Mouse (Mus musculus) embryonic facial prominence, embryonic 13.5 days (tissue): ENCODE data around the gene Cog5. TPM values are rescaled to one million over a fixed set of nuclear protein-coding genes. Genes with fewer than 3 reads are reported as not detected.

Source experiments
- ATAC-seq: fragments of 200-750 bp; cut with Nextera tagmentation; 2 replicates; pipeline ENCODE4 v1.8.0; 2017; ENCODE audit warnings: low read depth; ENCODE audit not compliant: insufficient number of reproducible peaks, insufficient read depth, low FRiP score, low TSS enrichment
- H3K27ac ChIP-seq: fragments of 300-500 bp; sonication (generic); 2 replicates; pipeline ENCODE4 v1.5.1; 2015; ENCODE audit warnings: moderate library complexity, mild to moderate bottlenecking, inconsistent platforms
- H3K27me3 ChIP-seq: fragments of 300-500 bp; sonication (generic); 2 replicates; pipeline ENCODE4 v1.6.1; 2015; ENCODE audit warnings: mild to moderate bottlenecking, inconsistent platforms
- H3K36me3 ChIP-seq: fragments of 300-500 bp; sonication (generic); 2 replicates; pipeline ENCODE4 v1.6.1; 2015; ENCODE audit warnings: mild to moderate bottlenecking, inconsistent platforms
- H3K4me1 ChIP-seq: fragments of 300-500 bp; sonication (generic); 2 replicates; pipeline ENCODE4 v1.6.1; 2015; ENCODE audit warnings: inconsistent platforms
- H3K4me2 ChIP-seq: fragments of 300-500 bp; sonication (generic); 2 replicates; pipeline ENCODE4 v1.6.1; 2015; ENCODE audit warnings: moderate library complexity, mild to moderate bottlenecking, inconsistent platforms
- H3K4me3 ChIP-seq: fragments of 300-500 bp; sonication (generic); 2 replicates; pipeline ENCODE4 v1.5.1; 2015; ENCODE audit warnings: mild to moderate bottlenecking, inconsistent platforms
- H3K9ac ChIP-seq: fragments of 300-500 bp; sonication (generic); 2 replicates; pipeline ENCODE4 v1.6.1; 2015; ENCODE audit warnings: mild to moderate bottlenecking, inconsistent platforms
- H3K9me3 ChIP-seq: fragments of 300-500 bp; sonication (generic); 2 replicates; pipeline ENCODE4 v1.6.1; 2016; ENCODE audit warnings: inconsistent platforms
- WGBS: fragments of 180-500 bp; shearing (Covaris S2); methylation state at CpG from one replicate; pipeline ENCODE4 v1.1.7; 2015; ENCODE audit warnings: mixed read lengths; 5-methylcytosine and 5-hydroxymethylcytosine counted together
- polyA plus RNA-seq: library from polyadenylated mRNA; unstranded; fragments of >200 nt; fragmentation: Nextera tagmentation; extraction: Ambion mirVana; gene quantifications from 2 replicates; pipeline ENCODE4 v1.2.1, GENCODE M21; 2015

Gene Cog5
- polyA plus RNA-seq, 1 experiment from 2014 or later = 38.7 TPM

- WGBS = 64% methylated on average over 13 of the region's 13 CpGs
- Histone ChIP-seq H3K9ac (no peak overlapping the region), H3K36me3 (peaks cover 7% of the 10 kb centered on the region), H3K27me3 (no peaks in the 10 kb centered on the region), H3K4me3 (no peak overlapping the region), H3K27ac (no peak overlapping the region), H3K4me2 (no peak overlapping the region), H3K9me3 (no peaks in the 10 kb centered on the region), H3K4me1 (0 out of 2 replicates have a peak, but pooled peaks cover 4% of the 10 kb centered on the region)
- ATAC-seq = no peak
Measured at GRCm38 (mm10) chr12:31973473-31974172, 319.0 kb downstream of the Cog5 start.

GRCm38 (mm10) chr12:31976544-31976943 lies 321.9 kb downstream of the Cog5 start:
- Histone ChIP-seq H3K9me3 (no peaks in the 10 kb centered on the region), H3K27ac (no peak overlapping the region), H3K9ac (no peak overlapping the region), H3K36me3 (peaks cover 2% of the 10 kb centered on the region; the same call in 1 of the 2 replicates), H3K4me3 (no peak overlapping the region), H3K4me1 (0 out of 2 replicates have a peak, but pooled peaks cover 4% of the 10 kb centered on the region), H3K4me2 (no peak overlapping the region), H3K27me3 (no peaks in the 10 kb centered on the region)
- WGBS = 35% methylated on average over 7 of the region's 7 CpGs
- ATAC-seq = no peak

GRCm38 (mm10) chr12:31977613-31978195 lies 323.0 kb downstream of the Cog5 start:
- no peak for ATAC-seq
- Histone ChIP-seq H3K9ac (no peak overlapping the region), H3K36me3 (no peaks in the 10 kb centered on the region; the same call in 1 of the 2 replicates), H3K4me2 (no peak overlapping the region; the same call in 1 of the 2 replicates), H3K9me3 (no peaks in the 10 kb centered on the region), H3K4me3 (no peak overlapping the region), H3K27ac (no peak overlapping the region), H3K4me1 (0 out of 2 replicates have a peak, but pooled peaks cover 4% of the 10 kb centered on the region), H3K27me3 (no peaks in the 10 kb centered on the region)
- 69% methylated on average over 12 of the region's 12 CpGs for WGBS

DNA sequence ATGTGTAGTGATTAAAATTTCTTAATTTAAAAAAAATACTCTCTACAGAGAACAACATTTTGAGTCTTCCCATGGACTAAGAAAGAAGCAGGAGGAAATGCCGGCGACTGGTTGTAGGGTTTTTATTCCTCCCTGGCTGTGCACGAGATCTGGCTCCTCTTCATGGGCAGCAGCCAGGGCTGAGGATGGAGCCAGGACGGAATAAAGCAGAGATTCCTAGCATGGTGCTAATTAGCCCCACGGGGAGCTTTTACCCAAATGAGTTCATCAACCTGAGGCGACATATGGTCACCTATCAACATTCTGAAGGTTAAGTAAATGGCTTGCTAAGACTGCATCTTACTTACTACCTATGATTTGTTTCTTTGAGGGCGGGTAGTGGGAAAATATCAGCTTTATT lies 328.6 kb downstream of the Cog5 start:
- no peak for ATAC-seq
- Histone ChIP-seq H3K4me3 (no peak overlapping the region), H3K9me3 (no peaks in the 10 kb centered on the region), H3K27ac (no peak overlapping the region), H3K4me1 (peaks cover 4% of the 10 kb centered on the region; the same call in 1 of the 2 replicates), H3K4me2 (no peak overlapping the region), H3K9ac (no peak overlapping the region), H3K36me3 (no peaks in the 10 kb centered on the region), H3K27me3 (no peaks in the 10 kb centered on the region)
- WGBS = 72% methylated on average over 7 of the region's 7 CpGs

DNA sequence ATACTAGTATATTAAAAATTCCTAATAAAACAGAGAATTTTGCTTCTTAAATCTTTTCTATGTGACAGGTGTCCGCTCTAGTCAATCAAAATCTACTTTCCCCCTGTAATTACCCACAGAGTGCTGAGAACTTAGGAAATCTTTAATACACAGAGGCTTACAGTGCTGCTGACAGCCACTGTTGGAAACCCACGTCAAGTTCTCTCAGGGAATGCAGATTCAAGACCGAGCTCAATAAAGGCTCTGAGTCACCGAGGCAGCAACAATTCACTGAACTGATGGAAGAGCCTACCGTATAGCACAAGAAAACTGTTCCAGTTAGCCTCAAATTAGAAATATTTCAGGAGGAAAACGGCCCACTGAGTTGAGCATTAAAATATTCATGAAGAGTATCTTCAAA lies 329.1 kb downstream of the Cog5 start:
- ATAC-seq = no peak
- Histone ChIP-seq H3K27me3 (no peaks in the 10 kb centered on the region), H3K9me3 (no peaks in the 10 kb centered on the region), H3K4me2 (no peak overlapping the region), H3K27ac (no peak overlapping the region), H3K36me3 (no peaks in the 10 kb centered on the region), H3K9ac (no peak overlapping the region), H3K4me1 (peaks cover 4% of the 10 kb centered on the region; the same call in 1 of the 2 replicates), H3K4me3 (no peak overlapping the region)
- WGBS = 58% methylated on average over 6 of the region's 6 CpGs

- Histone ChIP-seq H3K4me3 (no peak overlapping the region), H3K27me3 (no peaks in the 10 kb centered on the region), H3K9me3 (no peaks in the 10 kb centered on the region), H3K9ac (no peak overlapping the region), H3K27ac (no peak overlapping the region), H3K36me3 (no peaks in the 10 kb centered on the region), H3K4me1 (peaks cover 4% of the 10 kb centered on the region; the same call in 1 of the 2 replicates), H3K4me2 (no peak overlapping the region)
- WGBS = 57% methylated on average over 2 of the region's 2 CpGs
- no peak for ATAC-seq
Measured at GRCm38 (mm10) chr12:31984206-31984605, 329.5 kb downstream of the Cog5 start.

DNA sequence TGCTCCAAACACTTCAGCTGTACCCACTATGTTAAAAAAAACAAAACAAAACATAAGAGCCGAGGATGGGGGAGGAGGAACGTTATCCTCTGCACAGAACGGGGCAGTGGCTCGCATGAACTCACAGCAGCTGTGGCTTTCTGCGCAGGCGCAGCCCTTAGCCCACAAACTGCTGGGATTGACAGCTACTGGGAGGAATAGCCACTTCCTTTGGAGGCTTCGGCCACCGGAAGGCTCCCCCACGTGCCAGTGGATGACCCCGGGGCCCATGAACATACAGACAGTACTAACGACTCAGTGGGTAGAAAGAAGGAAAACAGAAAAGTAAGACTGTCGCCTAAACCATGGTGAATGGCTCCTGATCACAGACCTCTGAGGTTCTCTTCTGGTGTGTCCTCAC lies 330.0 kb downstream of the Cog5 start:
- ATAC-seq = no peak
- H3K9me3 ChIP-seq = no peaks in the 10 kb centered on the region
- WGBS = 59% methylated on average over 12 of the region's 12 CpGs

DNA sequence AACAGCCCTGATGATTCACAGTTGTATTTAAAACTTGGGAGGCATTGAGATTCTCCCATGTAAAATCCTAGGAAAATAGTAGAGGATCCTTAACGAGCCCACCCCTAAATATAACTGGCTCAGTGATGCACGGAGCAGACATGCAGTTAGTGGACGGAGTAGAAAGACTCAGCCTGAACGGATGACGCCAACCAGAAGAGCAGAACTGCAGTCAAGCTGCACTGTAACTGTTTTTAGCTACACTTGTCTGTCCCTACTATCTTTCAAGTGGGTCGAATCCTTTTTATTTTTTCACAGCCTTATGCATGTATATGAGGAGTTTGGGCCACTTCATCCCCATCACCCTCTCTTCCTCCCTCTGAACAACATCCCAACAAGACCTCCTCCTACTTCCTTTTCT lies 331.1 kb downstream of the Cog5 start:
- no peak overlapping the region for H3K4me2 ChIP-seq
- H3K36me3 ChIP-seq = no peaks in the 10 kb centered on the region
- no peaks in the 10 kb centered on the region for H3K9me3 ChIP-seq
- 91% methylated on average over 6 of the region's 6 CpGs for WGBS
- H3K9ac ChIP-seq = no peak overlapping the region
- no peaks in the 10 kb centered on the region for H3K27me3 ChIP-seq
- no peak overlapping the region for H3K27ac ChIP-seq
- H3K4me3 ChIP-seq = no peak overlapping the region
- ATAC-seq = no peak
- H3K4me1 ChIP-seq = peaks cover 4% of the 10 kb centered on the region; the same call in 1 of the 2 replicates

More for the DNA sequence above, 330.0 kb downstream of the Cog5 start:
- Histone ChIP-seq H3K27me3 (no peaks in the 10 kb centered on the region), H3K4me1 (peaks cover 4% of the 10 kb centered on the region; the same call in 1 of the 2 replicates), H3K4me3 (no peak overlapping the region), H3K36me3 (no peaks in the 10 kb centered on the region), H3K4me2 (no peak overlapping the region), H3K27ac (no peak overlapping the region), H3K9ac (no peak overlapping the region)

GRCm38 (mm10) chr12:31986463-31986862 lies 331.8 kb downstream of the Cog5 start:
- Histone ChIP-seq H3K27ac (no peak overlapping the region), H3K36me3 (0 out of 2 replicates have a peak, but pooled peaks cover 4% of the 10 kb centered on the region), H3K4me2 (no peak overlapping the region), H3K9me3 (no peaks in the 10 kb centered on the region), H3K9ac (no peak overlapping the region), H3K27me3 (no peaks in the 10 kb centered on the region), H3K4me3 (no peak overlapping the region), H3K4me1 (peaks cover 4% of the 10 kb centered on the region; the same call in 1 of the 2 replicates)
- no peak for ATAC-seq
- 85% methylated on average over 2 of the region's 2 CpGs for WGBS

Other genes with a start within 250 kb of the Cog5 start
- 15.1 and 16.5 TPM in 2 replicates for gene Cbll1, start 155.3 kb upstream of the Cog5 start, polyA plus RNA-seq
- not detected in 2 replicates for gene Slc26a4, start 94.9 kb upstream of the Cog5 start, polyA plus RNA-seq
- gene Bcap29, start 20.2 kb upstream of the Cog5 start, polyA plus RNA-seq = 31.8 and 32.7 TPM in 2 replicates
- 14.7 and 15.8 TPM in 2 replicates for gene Dus4l, start within 50 bp of the Cog5 start, polyA plus RNA-seq
- gene Gpr22, start 59.1 kb downstream of the Cog5 start, polyA plus RNA-seq = 0.85 and 1.00 TPM in 2 replicates